Mouse (Mus musculus) forebrain, embryonic 14.5 days (tissue): ENCODE data around the gene Adrm1. TPM values are rescaled to one million over a fixed set of nuclear protein-coding genes. Genes with fewer than 3 reads are reported as not detected.

Experiments used
- ATAC-seq: fragments of 200-750 bp; cut with Nextera tagmentation; 2 replicates; pipeline ENCODE4 v1.8.0; 2017; ENCODE audit warnings: mild to moderate bottlenecking, moderate library complexity
- DNase-seq: peaks from one replicate; pipeline ENCODE4 v3.0.0-alpha.2; 2015; ENCODE audit warnings: low spot score
- H3K27ac ChIP-seq: fragments of 300-500 bp; sonication (generic); 2 replicates; pipeline ENCODE4 v1.5.1; 2014; ENCODE audit warnings: low read depth, mild to moderate bottlenecking, control low read depth, low read length, moderate library complexity
- H3K27me3 ChIP-seq: fragments of 300-500 bp; sonication (generic); replicated peaks from 2 replicates; pipeline ENCODE4 v1.6.1; 2014; ENCODE audit warnings: low read length, control low read depth, mixed read lengths; ENCODE audit not compliant: control insufficient read depth, insufficient read depth
- H3K36me3 ChIP-seq: fragments of 300-500 bp; sonication (generic); 2 replicates; pipeline ENCODE4 v1.6.1; 2014; ENCODE audit warnings: low read length, control low read depth; ENCODE audit not compliant: control insufficient read depth, insufficient read depth
- H3K4me1 ChIP-seq: fragments of 300-500 bp; sonication (generic); 2 replicates; pipeline ENCODE4 v1.6.1; 2014; ENCODE audit warnings: antibody characterized with exemption, low read length, control low read depth; ENCODE audit not compliant: control insufficient read depth, insufficient read depth
- H3K4me2 ChIP-seq: fragments of 300-500 bp; sonication (generic); 2 replicates; pipeline ENCODE4 v1.6.1; 2014; ENCODE audit warnings: mild to moderate bottlenecking, control low read depth, low read length
- H3K4me3 ChIP-seq: fragments of 300-500 bp; sonication (generic); 2 replicates; pipeline ENCODE4 v1.5.1; 2014; ENCODE audit warnings: low read depth, low read length, control low read depth
- H3K9ac ChIP-seq: fragments of 300-500 bp; sonication (generic); 2 replicates; pipeline ENCODE4 v1.6.1; 2014; ENCODE audit warnings: mild to moderate bottlenecking, low read length, control low read depth, moderate library complexity
- H3K9me3 ChIP-seq: fragments of 300-500 bp; sonication (generic); replicated peaks from 2 replicates; pipeline ENCODE4 v1.6.1; 2016; ENCODE audit warnings: low read length, control low read depth, mixed read lengths; ENCODE audit not compliant: control insufficient read depth
- WGBS: fragments of 180-500 bp; shearing (Covaris S2); extraction: QIAGEN DNeasy Blood & Tissue Kit; methylation state at CpG from one replicate; pipeline ENCODE4 v1.1.7; 2014; 5-methylcytosine and 5-hydroxymethylcytosine counted together
- polyA plus RNA-seq: library from polyadenylated mRNA; unstranded; fragments of >200 nt; fragmentation: Nextera tagmentation; extraction: Ambion mirVana; gene quantifications from 2 replicates; pipeline ENCODE4 v1.2.1, GENCODE M21; 2014

The Adrm1 gene
- polyA plus RNA-seq, 1 experiment from 2014 or later: 147 TPM

DNA sequence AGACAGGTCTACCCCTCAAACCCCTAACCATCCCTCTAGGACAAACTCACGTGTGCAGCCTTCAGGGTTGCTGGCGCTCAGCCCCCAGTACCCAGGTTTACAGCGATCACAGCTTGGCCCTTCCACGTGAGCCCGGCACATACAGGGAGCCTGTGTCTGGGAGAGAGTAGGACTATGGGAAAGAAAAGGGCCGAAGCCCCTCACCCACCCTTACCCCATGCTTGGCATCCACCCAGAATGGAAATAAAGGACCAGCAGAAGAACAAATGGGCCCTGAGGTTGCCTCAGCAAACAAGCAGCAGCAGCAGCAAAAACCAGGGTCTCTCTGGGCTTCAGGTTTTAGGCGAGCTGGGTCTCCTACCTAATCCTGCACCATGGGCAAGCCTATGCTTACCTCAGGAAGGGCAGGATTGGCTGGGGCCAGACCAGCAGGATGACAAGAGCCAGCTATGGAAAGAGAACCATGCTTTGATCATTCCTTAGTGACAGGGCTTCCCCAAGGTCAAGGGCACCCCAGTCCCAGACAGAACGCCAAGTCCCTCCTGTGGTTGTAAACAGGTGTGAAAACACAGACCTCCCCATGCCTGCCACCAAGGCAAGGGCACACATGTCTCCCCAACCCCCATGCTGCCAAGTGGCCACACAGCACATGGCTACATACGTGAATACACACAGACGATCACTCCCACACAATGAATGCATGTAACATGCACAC lies 26.2 kb downstream of the Adrm1 start:
- Histone ChIP-seq H3K27ac (no peak overlapping the region), H3K9me3 (no peaks in the 10 kb centered on the region), H3K4me1 (no peaks in the 10 kb centered on the region), H3K4me3 (no peak overlapping the region), H3K27me3 (no peaks in the 10 kb centered on the region), H3K36me3 (no peaks in the 10 kb centered on the region), H3K9ac (no peak overlapping the region), H3K4me2 (no peak overlapping the region)
- ATAC-seq (peak; percentile 56; the same call in 1 of the 2 replicates), DNase-seq (peak; percentile 33)
- WGBS: 50% methylated on average over 10 of the region's 10 CpGs

DNA sequence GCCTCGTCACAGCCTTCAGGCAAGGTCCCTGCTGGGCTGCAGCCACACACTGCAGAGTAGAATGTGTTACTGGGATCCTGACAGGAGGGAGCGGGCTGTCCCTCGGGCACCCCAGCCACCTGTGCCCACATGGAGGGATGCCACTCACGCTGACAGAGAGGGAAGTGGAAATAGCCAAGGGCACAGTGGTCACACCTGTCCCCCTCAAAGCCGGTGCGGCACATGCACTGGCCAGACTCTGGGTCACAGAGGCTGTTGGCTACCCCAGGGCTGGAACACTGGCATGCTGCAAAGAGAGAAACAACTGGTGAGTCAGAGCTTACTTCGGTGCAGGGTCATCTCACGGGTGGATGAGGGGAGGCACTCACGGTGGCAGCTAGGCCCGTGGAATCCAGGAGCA lies 27.5 kb downstream of the Adrm1 start:
- H3K4me2 ChIP-seq: no peak overlapping the region
- ATAC-seq (no peak), DNase-seq (no peak)
- WGBS: 92% methylated on average over 10 of the region's 10 CpGs
- H3K9me3 ChIP-seq: no peaks in the 10 kb centered on the region
- H3K4me3 ChIP-seq: no peak overlapping the region
- H3K27me3 ChIP-seq: no peaks in the 10 kb centered on the region
- no peaks in the 10 kb centered on the region for H3K36me3 ChIP-seq
- no peak overlapping the region for H3K27ac ChIP-seq
- H3K4me1 ChIP-seq: no peaks in the 10 kb centered on the region
- no peak overlapping the region for H3K9ac ChIP-seq

DNA sequence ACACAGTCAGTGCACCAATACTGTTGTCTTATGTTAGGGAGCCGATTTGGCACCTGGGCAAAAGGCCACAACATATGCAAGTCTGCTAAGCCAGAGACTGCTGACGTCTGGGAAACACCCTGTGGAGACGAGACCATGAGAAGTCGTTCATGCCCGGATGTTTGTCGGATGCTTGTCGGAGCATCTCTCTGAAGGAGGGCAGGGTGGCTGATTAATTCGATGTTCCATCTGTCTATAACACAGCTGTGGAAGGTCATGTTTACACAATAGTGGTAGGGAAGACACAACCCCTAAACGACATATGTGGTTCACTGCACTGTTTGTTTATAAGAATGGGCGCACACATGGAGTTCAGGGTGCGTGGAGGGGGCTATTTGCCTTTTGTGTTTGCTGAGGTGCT lies 29.4 kb downstream of the Adrm1 start:
- Histone ChIP-seq H3K36me3 (no peaks in the 10 kb centered on the region), H3K27me3 (no peaks in the 10 kb centered on the region), H3K9me3 (no peaks in the 10 kb centered on the region), H3K4me3 (no peak overlapping the region), H3K27ac (no peak overlapping the region; the same call in 1 of the 2 replicates), H3K4me2 (no peak overlapping the region), H3K9ac (no peak overlapping the region), H3K4me1 (no peaks in the 10 kb centered on the region)
- no peak for DNase-seq
- WGBS: 74% methylated on average over 11 of the region's 11 CpGs
- no peak for ATAC-seq

DNA sequence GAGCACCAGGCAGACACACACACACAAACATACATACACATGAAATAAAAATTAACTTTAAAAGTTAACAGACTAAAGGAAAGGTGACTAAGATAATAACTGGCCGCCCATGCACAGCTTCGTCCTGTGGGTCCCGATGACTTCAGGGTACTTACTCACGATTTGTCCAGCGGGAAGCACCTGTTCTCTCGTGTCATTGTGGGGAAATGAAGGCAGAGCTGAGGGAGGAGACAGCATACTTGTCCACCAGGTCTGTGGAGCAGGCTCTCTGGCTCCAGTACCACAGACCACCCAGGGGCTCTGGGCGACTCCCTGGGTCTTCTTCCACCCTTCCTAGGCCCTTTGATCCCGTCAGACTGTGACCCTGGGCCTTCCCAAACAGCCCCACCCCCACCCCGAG lies 30.0 kb downstream of the Adrm1 start:
- no peak for DNase-seq
- WGBS: 81% methylated on average over 9 of the region's 9 CpGs
- no peak for ATAC-seq
- H3K4me1 ChIP-seq: no peaks in the 10 kb centered on the region
- no peaks in the 10 kb centered on the region for H3K9me3 ChIP-seq
- H3K4me3 ChIP-seq: no peak overlapping the region
- no peak overlapping the region for H3K4me2 ChIP-seq
- no peak overlapping the region for H3K9ac ChIP-seq
- no peak overlapping the region for H3K27ac ChIP-seq
- no peaks in the 10 kb centered on the region for H3K27me3 ChIP-seq
- H3K36me3 ChIP-seq: no peaks in the 10 kb centered on the region

GRCm38 (mm10) chr2:180202263-180202662 lies 31.0 kb downstream of the Adrm1 start:
- Histone ChIP-seq H3K9ac (no peak overlapping the region), H3K27me3 (no peaks in the 10 kb centered on the region), H3K36me3 (no peaks in the 10 kb centered on the region), H3K4me2 (no peak overlapping the region), H3K9me3 (no peaks in the 10 kb centered on the region), H3K4me3 (no peak overlapping the region), H3K4me1 (no peaks in the 10 kb centered on the region), H3K27ac (no peak overlapping the region)
- DNase-seq (no peak), ATAC-seq (no peak)
- 92% methylated on average over 14 of the region's 14 CpGs for WGBS

- Histone ChIP-seq H3K9me3 (no peaks in the 10 kb centered on the region), H3K9ac (no peak overlapping the region), H3K27me3 (no peaks in the 10 kb centered on the region), H3K27ac (no peak overlapping the region), H3K4me2 (no peak overlapping the region), H3K4me3 (no peak overlapping the region), H3K4me1 (no peaks in the 10 kb centered on the region), H3K36me3 (no peaks in the 10 kb centered on the region)
- no peak for ATAC-seq
- DNase-seq: no peak
- 89% methylated on average over 10 of the region's 10 CpGs for WGBS
Measured at GRCm38 (mm10) chr2:180202805-180203204, 31.5 kb downstream of the Adrm1 start.

DNA sequence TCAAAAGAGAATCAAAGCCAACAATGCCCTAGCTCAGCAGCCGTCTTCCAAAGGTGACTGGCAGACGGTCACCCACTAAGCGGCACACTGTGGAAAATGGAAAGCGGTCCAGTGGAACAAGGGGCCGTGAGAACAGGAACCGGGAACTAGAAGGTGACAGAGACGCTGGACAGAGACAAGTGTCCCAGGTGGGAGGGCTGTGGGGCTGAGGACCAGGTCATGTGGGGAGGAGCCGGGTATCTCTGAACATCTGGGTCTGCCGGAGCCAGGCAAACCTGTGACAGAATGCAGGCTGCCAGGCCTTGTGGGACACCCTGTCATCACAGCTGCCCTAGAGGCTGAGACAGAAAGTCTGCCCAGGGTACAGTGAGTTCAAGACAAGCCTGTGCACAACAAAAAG lies 33.2 kb downstream of the Adrm1 start:
- H3K27ac ChIP-seq: no peak overlapping the region
- no peaks in the 10 kb centered on the region for H3K36me3 ChIP-seq
- H3K27me3 ChIP-seq: no peaks in the 10 kb centered on the region
- no peaks in the 10 kb centered on the region for H3K9me3 ChIP-seq
- H3K4me1 ChIP-seq: no peaks in the 10 kb centered on the region
- DNase-seq: no peak
- ATAC-seq: no peak
- 91% methylated on average over 9 of the region's 9 CpGs for WGBS
- H3K4me2 ChIP-seq: no peak overlapping the region
- no peak overlapping the region for H3K9ac ChIP-seq
- no peak overlapping the region for H3K4me3 ChIP-seq

DNA sequence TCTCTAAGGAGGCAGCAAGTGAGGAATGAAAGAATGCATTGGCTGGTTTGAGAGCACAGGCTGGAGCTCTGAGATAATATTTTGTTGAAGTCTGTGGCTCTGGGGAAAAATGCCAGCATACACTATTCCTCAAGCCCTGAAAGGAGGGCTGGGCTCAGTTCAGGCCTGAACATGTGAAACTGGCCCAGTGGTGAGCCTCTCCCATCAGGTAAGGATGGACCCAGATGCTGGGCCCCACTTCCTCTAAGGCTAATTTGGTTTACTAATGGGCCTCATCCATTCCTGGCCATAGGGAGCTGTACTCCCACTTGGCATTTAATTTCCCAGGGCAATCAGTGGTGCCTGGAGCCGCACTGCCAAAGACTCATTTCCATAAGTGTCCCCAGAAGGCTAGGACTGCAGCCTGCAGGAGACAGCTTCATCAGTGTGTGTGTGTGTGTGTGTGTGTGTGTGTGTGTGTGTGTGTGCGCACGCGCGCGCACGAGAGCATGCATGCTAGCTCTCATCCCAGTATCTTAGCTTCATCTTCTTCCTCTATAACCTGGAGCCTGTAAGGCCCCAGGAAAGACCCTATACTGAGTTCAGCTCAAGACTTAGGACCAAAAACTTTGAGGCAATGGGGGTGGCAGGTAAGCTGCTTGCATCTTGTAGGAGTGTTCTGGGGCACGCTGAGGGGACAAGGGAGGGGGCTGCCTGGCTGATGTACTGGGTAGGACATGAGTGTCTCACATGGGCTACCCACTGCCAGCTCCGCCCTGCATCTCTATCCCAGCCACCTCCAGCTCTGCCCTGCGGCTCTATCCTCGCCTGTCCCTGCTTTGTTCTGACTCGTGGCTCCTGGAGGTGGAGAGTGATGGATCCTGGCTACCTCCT lies 34.0 kb downstream of the Adrm1 start:
- no peaks in the 10 kb centered on the region for H3K36me3 ChIP-seq
- H3K27ac ChIP-seq: no peak overlapping the region; the same call in 1 of the 2 replicates
- H3K9ac ChIP-seq: no peak overlapping the region
- 80% methylated on average over 12 of the region's 12 CpGs for WGBS
- no peaks in the 10 kb centered on the region for H3K9me3 ChIP-seq
- no peak overlapping the region for H3K4me2 ChIP-seq
- DNase-seq (no peak), ATAC-seq (no peak)
- no peaks in the 10 kb centered on the region for H3K27me3 ChIP-seq
- no peaks in the 10 kb centered on the region for H3K4me1 ChIP-seq
- H3K4me3 ChIP-seq: no peak overlapping the region

DNA sequence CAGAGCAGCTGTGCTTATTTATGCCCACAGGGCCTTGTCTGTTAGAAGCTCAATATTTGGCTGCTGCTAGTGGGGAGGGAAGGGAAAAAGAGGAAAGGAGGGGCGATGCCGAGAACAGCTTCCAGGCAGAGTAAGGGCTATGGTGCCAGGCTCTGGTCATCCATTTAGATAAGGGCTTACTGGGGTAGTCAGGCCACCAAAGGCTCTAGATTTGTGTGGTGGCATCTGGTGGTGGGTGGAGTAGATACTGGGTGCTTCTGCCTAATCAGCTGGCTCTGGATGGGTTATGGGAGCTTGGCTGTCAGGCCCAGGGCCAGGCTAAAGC lies 34.6 kb downstream of the Adrm1 start:
- Histone ChIP-seq H3K27me3 (no peaks in the 10 kb centered on the region), H3K4me3 (no peak overlapping the region), H3K4me2 (no peak overlapping the region), H3K27ac (no peak overlapping the region), H3K36me3 (no peaks in the 10 kb centered on the region), H3K9me3 (no peaks in the 10 kb centered on the region), H3K4me1 (no peaks in the 10 kb centered on the region), H3K9ac (no peak overlapping the region)
- DNase-seq (no peak), ATAC-seq (no peak)
- WGBS: 100% methylated on average over 2 of the region's 2 CpGs
